Mouse (Mus musculus): ENCODE data around the gene Hps3. TPM values are rescaled to one million over a fixed set of nuclear protein-coding genes. Genes with fewer than 3 reads are reported as not detected.

The Hps3 gene
- total and polyA plus RNA-seq, 3 experiments, result 7.0 to 10.5 TPM; not detected in 1

GRCm38 (mm10) chr3:19992388-19992787 is 42.7 kb downstream of the Hps3 start:
- peaks cover 0 to 3% of the 10 kb centered on the region in 2 experiments; a peak in 1 of 4 replicates for H3K36me3 ChIP-seq (ENCODE audit: control insufficient read depth in 1 of 2, insufficient read depth in 2 of 2, low read length in 2 of 2)
- H3K9me3 ChIP-seq (replicated peaks; ENCODE audit: insufficient read depth, low read length), result no peaks in the 10 kb centered on the region
- no peaks in the 10 kb centered on the region for H3K4me1 ChIP-seq (ENCODE audit: control insufficient read depth in 1 of 2, insufficient read depth in 2 of 2, low read length in 2 of 2)
- no peaks in the 10 kb centered on the region; a peak in 1 of 4 replicates for H3K27me3 ChIP-seq (ENCODE audit: control insufficient read depth in 1 of 2, insufficient read depth in 2 of 2, low read length in 2 of 2)
- DNase-seq (ENCODE audit: low read depth, low spot score), result no peak
- TF ChIP-seq TBP (IDR thresholded peaks at IDR 0.05; ENCODE audit: low read depth, low read length), result no peak
- TF ChIP-seq MYB (IDR thresholded peaks at IDR 0.05; ENCODE audit: low read depth, low read length), result no peak
- TF ChIP-seq NELFE (IDR thresholded peaks at IDR 0.05; ENCODE audit: low read depth, low read length), result no peak
- no peak for TF ChIP-seq ETS1 (IDR thresholded peaks at IDR 0.05; ENCODE audit: low read depth, low read length)
- no peak for TF ChIP-seq ZC3H11A (IDR thresholded peaks at IDR 0.05; ENCODE audit: low read depth, low read length)
- no peak for TF ChIP-seq CTCF (IDR thresholded peaks at IDR 0.05 in 2 of 3, conservative IDR thresholded peaks at IDR 0.05 in 1 of 3; ENCODE audit: control insufficient read depth in 1 of 3, insufficient read depth in 1 of 3, low read depth in 2 of 3, low read length in 3 of 3, poor library complexity in 1 of 3, severe bottlenecking in 1 of 3)
- TF ChIP-seq GATA1 (IDR thresholded peaks at IDR 0.05; ENCODE audit: low read depth, low read length), result no peak
- TF ChIP-seq RAD21 (IDR thresholded peaks at IDR 0.05; ENCODE audit: low read depth, low read length), result no peak
- no peak for TF ChIP-seq SIN3A (IDR thresholded peaks at IDR 0.05; ENCODE audit: low read length)
- TF ChIP-seq KAT2A (conservative IDR thresholded peaks at IDR 0.05; ENCODE audit: low read depth, low read length), result no peak
- TF ChIP-seq JUND (IDR thresholded peaks at IDR 0.05; ENCODE audit: low read depth, low read length), result no peak
- no peak for TF ChIP-seq MEF2A (IDR thresholded peaks at IDR 0.05; ENCODE audit: extremely low read depth, insufficient replicate concordance, low read depth, low read length, poor library complexity, severe bottlenecking)
- no peak for TF ChIP-seq ELF1 (IDR thresholded peaks at IDR 0.05; ENCODE audit: low read depth, low read length)
- no peak for TF ChIP-seq MAZ (IDR thresholded peaks at IDR 0.05; ENCODE audit: low read depth, low read length)
- TF ChIP-seq ZKSCAN1 (IDR thresholded peaks at IDR 0.05; ENCODE audit: low read depth, low read length), result no peak
- no peak for TF ChIP-seq MAFK (IDR thresholded peaks at IDR 0.05; ENCODE audit: borderline replicate concordance, low read depth, low read length)
- no peak for TF ChIP-seq EP300 (IDR thresholded peaks at IDR 0.05; ENCODE audit: low read depth in 1 of 2, low read length in 2 of 2)
- no peak for TF ChIP-seq MYC (IDR thresholded peaks at IDR 0.05; ENCODE audit: low read depth, low read length)
- no peak for TF ChIP-seq NRF1 (IDR thresholded peaks at IDR 0.05; ENCODE audit: insufficient read depth, low read depth, low read length, poor library complexity, severe bottlenecking)
- no peak for TF ChIP-seq RCOR1 (IDR thresholded peaks at IDR 0.05; ENCODE audit: low read depth, low read length)
- no peak overlapping the region for H3K9ac ChIP-seq (ENCODE audit: control insufficient read depth, low read depth, low read length, poor library complexity, severe bottlenecking)
- H3K4me3 ChIP-seq (ENCODE audit: control insufficient read depth in 1 of 2, insufficient read depth in 1 of 2, low read depth in 2 of 2, low read length in 2 of 2), result no peak overlapping the region
- no peak overlapping the region for H3K27ac ChIP-seq (ENCODE audit: control insufficient read depth, low read depth, low read length)
- H3K79me2 ChIP-seq (ENCODE audit: control insufficient read depth, insufficient read depth, low read length, poor library complexity), result no peaks in the 10 kb centered on the region

GRCm38 (mm10) chr3:19990031-19990430 is 45.1 kb downstream of the Hps3 start:
- Histone ChIP-seq H3K27ac (ENCODE audit: control insufficient read depth, low read depth, low read length) (no peak overlapping the region), H3K9ac (ENCODE audit: control insufficient read depth, low read depth, low read length, poor library complexity, severe bottlenecking) (no peak overlapping the region), H3K4me3 (ENCODE audit: control insufficient read depth in 1 of 2, insufficient read depth in 1 of 2, low read depth in 2 of 2, low read length in 2 of 2) (no peak overlapping the region), H3K27me3 (ENCODE audit: control insufficient read depth in 1 of 2, insufficient read depth in 2 of 2, low read length in 2 of 2) (no peaks in the 10 kb centered on the region; a peak in 2 of 4 replicates), H3K36me3 (ENCODE audit: control insufficient read depth in 1 of 2, insufficient read depth in 2 of 2, low read length in 2 of 2) (no peaks in the 10 kb centered on the region), H3K9me3 (replicated peaks; ENCODE audit: insufficient read depth, low read length) (no peaks in the 10 kb centered on the region), H3K79me2 (ENCODE audit: control insufficient read depth, insufficient read depth, low read length, poor library complexity) (no peaks in the 10 kb centered on the region), H3K4me1 (ENCODE audit: control insufficient read depth in 1 of 2, insufficient read depth in 2 of 2, low read length in 2 of 2) (no peaks in the 10 kb centered on the region)
- no peak for DNase-seq (ENCODE audit: low read depth, low spot score)
- TF ChIP-seq POLR2A (IDR thresholded peaks at IDR 0.05; ENCODE audit: control insufficient read depth in 1 of 2, insufficient read depth in 1 of 2, low read depth in 1 of 2, low read length in 2 of 2, poor library complexity in 1 of 2), result no peak
- no peak for TF ChIP-seq SIN3A (IDR thresholded peaks at IDR 0.05; ENCODE audit: low read length)
- no peak for TF ChIP-seq NELFE (IDR thresholded peaks at IDR 0.05; ENCODE audit: low read depth, low read length)
- no peak for TF ChIP-seq ZNF384 (IDR thresholded peaks at IDR 0.05; ENCODE audit: low read depth, low read length)

Data from MEL (cell line).